Mouse (Mus musculus) small intestine, adult 2 months (tissue): ENCODE results near the gene Fhod1. TPM values are rescaled to one million over a fixed set of nuclear protein-coding genes. Genes with fewer than 3 reads are reported as not detected.

Experiments used
- H3K27ac ChIP-seq: fragments of 200-500 bp; 2 replicates; pipeline ENCODE4 v1.5.1; 2012; ENCODE audit warnings: low read depth, low read length, control low read depth, inconsistent platforms; ENCODE audit not compliant: insufficient read depth
- H3K27me3 ChIP-seq: fragments of 200-500 bp; 2 replicates; pipeline ENCODE4 v1.6.1; 2012; ENCODE audit warnings: mild to moderate bottlenecking, moderate library complexity, low read length, inconsistent platforms; ENCODE audit not compliant: control insufficient read depth, insufficient read depth
- H3K36me3 ChIP-seq: fragments of 200-500 bp; 2 replicates; pipeline ENCODE4 v1.6.1; 2012; ENCODE audit warnings: mild to moderate bottlenecking, low read length, control low read depth, inconsistent platforms; ENCODE audit not compliant: control insufficient read depth, insufficient read depth
- H3K4me1 ChIP-seq: fragments of 200-500 bp; 2 replicates; pipeline ENCODE4 v1.6.1; 2012; ENCODE audit warnings: low read length, inconsistent platforms, mixed read lengths; ENCODE audit not compliant: control insufficient read depth, insufficient read depth, insufficient read length
- H3K4me3 ChIP-seq: fragments of 200-500 bp; 2 replicates; pipeline ENCODE4 v1.5.1; 2012; ENCODE audit warnings: low read depth, mild to moderate bottlenecking, control low read depth, inconsistent platforms, low read length, moderate library complexity
- CTCF ChIP-seq: fragments of 200-500 bp; IDR thresholded peaks from 2 replicates; pipeline ENCODE4 v1.5.1; 2012; ENCODE audit warnings: low read depth, mild to moderate bottlenecking, control low read depth, inconsistent platforms, low read length, moderate library complexity, mixed read lengths; ENCODE audit not compliant: insufficient replicate concordance, insufficient read length; ENCODE audit errors: extremely low read depth
- POLR2A ChIP-seq: fragments of 200-500 bp; IDR thresholded peaks from 2 replicates; pipeline ENCODE4 v1.6.1; 2012; ENCODE audit warnings: low read depth, mild to moderate bottlenecking, control low read depth, inconsistent platforms, low read length, moderate library complexity
- WGBS: fragments of 180-500 bp; shearing (Covaris S2); methylation state at CpG from one replicate; pipeline ENCODE4 v1.1.7; 2018; 5-methylcytosine and 5-hydroxymethylcytosine counted together
- polyA plus RNA-seq: library from polyadenylated mRNA; depleted of rRNA; stranded (reverse); fragments of >200 nt; gene quantifications from 2 replicates; pipeline ENCODE4 v1.2.3, GENCODE M21; 2012

The Fhod1 gene
- polyA plus RNA-seq, 1 experiment, result 19.6 TPM

GRCm38 (mm10) chr8:105348450-105349095 lies 820 bp upstream of the Fhod1 start, which contains the start of gene Slc9a5:
Slc9a5 (plus strand) TSS chr8:105348843.
- peaks cover 11% of the 10 kb centered on the region; the same call in 1 of the 2 replicates for H3K27me3 ChIP-seq
- TF ChIP-seq POLR2A (no peak), CTCF (no peak)
- no peaks in the 10 kb centered on the region for H3K36me3 ChIP-seq
- peak within 1 kb of the TSS; percentile 55 for H3K27ac ChIP-seq
- H3K4me1 ChIP-seq, result peaks cover 22% of the 10 kb centered on the region
- H3K4me3 ChIP-seq, result peak within 1 kb of the TSS; percentile 77
- under 1% methylated on average over 34 of the region's 34 CpGs for WGBS

- 3% methylated on average over 34 of the region's 34 CpGs for WGBS
- H3K27ac ChIP-seq, result peak overlapping the region; percentile 55
Observed at GRCm38 (mm10) chr8:105346611-105347427, 934 bp downstream of the Fhod1 start.

GRCm38 (mm10) chr8:105345061-105345975 lies 2.4 kb downstream of the Fhod1 start:
- peak overlapping the region; percentile 83 for H3K27ac ChIP-seq
- peaks cover 11% of the 10 kb centered on the region; the same call in 1 of the 2 replicates for H3K27me3 ChIP-seq
- no peaks in the 10 kb centered on the region for H3K36me3 ChIP-seq
- 17% methylated on average over 7 of the region's 7 CpGs for WGBS
- H3K4me3 ChIP-seq, result no peak overlapping the region
- peaks cover 27% of the 10 kb centered on the region for H3K4me1 ChIP-seq
- no peak for TF ChIP-seq CTCF
- no peak for TF ChIP-seq POLR2A

More at GRCm38 (mm10) chr8:105346611-105347427, 934 bp downstream of the Fhod1 start:
- no peaks in the 10 kb centered on the region for H3K36me3 ChIP-seq
- peaks cover 22% of the 10 kb centered on the region for H3K4me1 ChIP-seq
- TF ChIP-seq CTCF, result peak; percentile 28; the same call in 1 of the 2 replicates
- peak; percentile 65 for TF ChIP-seq POLR2A
- peak overlapping the region; percentile 77 for H3K4me3 ChIP-seq
- H3K27me3 ChIP-seq, result peaks cover 11% of the 10 kb centered on the region; the same call in 1 of the 2 replicates

GRCm38 (mm10) chr8:105343791-105344574 lies 3.8 kb downstream of the Fhod1 start:
- H3K27me3 ChIP-seq, result peaks cover 3% of the 10 kb centered on the region; the same call in 1 of the 2 replicates
- H3K27ac ChIP-seq, result peak overlapping the region; percentile 83
- TF ChIP-seq CTCF (no peak), POLR2A (no peak)
- H3K36me3 ChIP-seq, result no peaks in the 10 kb centered on the region
- no peak overlapping the region for H3K4me3 ChIP-seq
- 26% methylated on average over 8 of the region's 8 CpGs for WGBS
- peaks cover 30% of the 10 kb centered on the region for H3K4me1 ChIP-seq

- H3K4me3 ChIP-seq, result no peak overlapping the region
- H3K4me1 ChIP-seq, result peaks cover 31% of the 10 kb centered on the region
- no peak overlapping the region for H3K27ac ChIP-seq
- TF ChIP-seq POLR2A (no peak), CTCF (no peak)
- peaks cover 10% of the 10 kb centered on the region for H3K36me3 ChIP-seq
- 28% methylated on average over 4 of the region's 4 CpGs for WGBS
- H3K27me3 ChIP-seq, result no peaks in the 10 kb centered on the region
Observed at GRCm38 (mm10) chr8:105342768-105343167, 5.0 kb downstream of the Fhod1 start.

GRCm38 (mm10) chr8:105341399-105341798 lies 6.4 kb downstream of the Fhod1 start:
- Histone ChIP-seq H3K4me1 (peaks cover 28% of the 10 kb centered on the region), H3K36me3 (peaks cover 24% of the 10 kb centered on the region), H3K27me3 (no peaks in the 10 kb centered on the region), H3K4me3 (no peak overlapping the region), H3K27ac (no peak overlapping the region)
- 43% methylated on average over 8 of the region's 8 CpGs for WGBS
- no peak for TF ChIP-seq CTCF
- no peak for TF ChIP-seq POLR2A
